Mouse (Mus musculus) spleen, adult 2 months (tissue): ENCODE data around the gene Il7r. TPM values are rescaled to one million over a fixed set of nuclear protein-coding genes. Genes with fewer than 3 reads are reported as not detected.

ENCODE experiments used
- DNase-seq, 2 experiments: peaks; one replicate each; pipeline versions ENCODE4 v3.0.0 to v3.0.0-alpha.2; 2012 to 2021; ENCODE audit warnings: low spot score in 2 of 2, low read depth in 1 of 2
- H3K27ac ChIP-seq: fragments of 200-500 bp; 2 replicates; pipeline ENCODE4 v1.5.1; 2012; ENCODE audit warnings: low read length, inconsistent platforms; ENCODE audit not compliant: insufficient read depth
- H3K27me3 ChIP-seq: fragments of 200-500 bp; 2 replicates; pipeline ENCODE4 v1.6.1; 2012; ENCODE audit warnings: mild to moderate bottlenecking, moderate library complexity, low read length, inconsistent platforms; ENCODE audit not compliant: control insufficient read depth, insufficient read depth
- H3K36me3 ChIP-seq: fragments of 200-500 bp; 2 replicates; pipeline ENCODE4 v1.6.1; 2012; ENCODE audit warnings: mild to moderate bottlenecking, low read length, inconsistent platforms; ENCODE audit not compliant: control insufficient read depth, insufficient read depth
- H3K4me1 ChIP-seq: fragments of 200-500 bp; 2 replicates; pipeline ENCODE4 v1.6.1; 2011; ENCODE audit warnings: inconsistent platforms; ENCODE audit not compliant: control insufficient read depth, insufficient read depth, insufficient read length
- H3K4me3 ChIP-seq: fragments of 200-500 bp; 2 replicates; pipeline ENCODE4 v1.5.1; 2011; ENCODE audit warnings: mild to moderate bottlenecking, inconsistent platforms; ENCODE audit not compliant: insufficient read depth, insufficient read length; ENCODE audit errors: extremely low read depth
- CTCF ChIP-seq: fragments of 200-500 bp; IDR thresholded peaks from 2 replicates; pipeline ENCODE4 v1.5.1; 2011; ENCODE audit warnings: mild to moderate bottlenecking, inconsistent platforms; ENCODE audit not compliant: insufficient read depth, insufficient read length, insufficient replicate concordance; ENCODE audit errors: extremely low read depth
- POLR2A ChIP-seq: fragments of 200-500 bp; IDR thresholded peaks from 2 replicates; pipeline ENCODE4 v1.6.1; 2011; ENCODE audit warnings: low read depth, low read length, inconsistent platforms
- WGBS: fragments of 180-500 bp; shearing (Covaris S2); methylation state at CpG from one replicate; pipeline ENCODE4 v1.1.7; 2018; 5-methylcytosine and 5-hydroxymethylcytosine counted together
- polyA plus RNA-seq: library from polyadenylated mRNA; depleted of rRNA; stranded (reverse); fragments of >200 nt; gene quantifications from 2 replicates; pipeline ENCODE4 v1.2.3, GENCODE M21; 2012

Gene Il7r
- polyA plus RNA-seq, 1 experiment = 9.6 TPM

DNA sequence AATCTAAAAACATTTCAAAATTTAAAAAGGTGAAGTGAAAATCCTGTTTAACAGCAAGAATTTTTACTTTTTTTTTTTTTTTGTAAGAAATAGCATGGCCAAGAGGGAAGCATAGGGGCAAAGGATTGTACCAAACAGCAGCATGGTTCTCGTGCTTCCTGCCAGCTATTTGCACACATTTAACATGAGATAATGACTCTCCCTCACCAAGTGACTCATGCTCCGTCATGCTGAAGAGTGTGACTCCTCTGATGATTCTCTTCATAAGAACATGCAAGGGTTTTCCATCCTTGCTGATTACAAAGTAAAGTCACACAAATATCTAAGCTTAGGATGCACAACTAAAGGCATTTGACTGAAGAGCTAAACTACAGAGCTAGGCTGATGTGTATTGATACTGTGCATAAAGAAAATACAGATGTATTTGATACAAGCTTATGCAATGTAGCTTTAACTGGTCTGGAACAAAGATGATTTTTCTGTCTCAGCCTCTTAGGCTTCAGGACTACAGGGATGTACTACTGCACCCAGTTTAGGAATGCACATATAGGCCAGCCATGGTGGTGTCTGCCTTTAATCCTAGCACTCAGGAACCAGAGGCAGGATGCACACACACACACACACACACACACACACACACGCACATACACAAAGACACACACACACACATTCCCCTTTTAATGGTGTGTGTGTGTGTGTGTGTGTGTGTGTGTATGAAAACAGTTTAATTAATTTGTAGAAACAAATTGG, 1.6 kb downstream of the Il7r start:
- peak overlapping the region; percentile 50 for H3K4me3 ChIP-seq
- H3K27ac ChIP-seq = peak overlapping the region; percentile 76
- WGBS = 19% methylated on average over 3 of the region's 3 CpGs
- H3K4me1 ChIP-seq = peaks cover 5% of the 10 kb centered on the region
- no peaks in the 10 kb centered on the region for H3K36me3 ChIP-seq
- TF ChIP-seq POLR2A = no peak
- no peak for TF ChIP-seq CTCF
- H3K27me3 ChIP-seq = no peaks in the 10 kb centered on the region
- peak in 1 of 2 experiments; percentile 31 for DNase-seq

DNA sequence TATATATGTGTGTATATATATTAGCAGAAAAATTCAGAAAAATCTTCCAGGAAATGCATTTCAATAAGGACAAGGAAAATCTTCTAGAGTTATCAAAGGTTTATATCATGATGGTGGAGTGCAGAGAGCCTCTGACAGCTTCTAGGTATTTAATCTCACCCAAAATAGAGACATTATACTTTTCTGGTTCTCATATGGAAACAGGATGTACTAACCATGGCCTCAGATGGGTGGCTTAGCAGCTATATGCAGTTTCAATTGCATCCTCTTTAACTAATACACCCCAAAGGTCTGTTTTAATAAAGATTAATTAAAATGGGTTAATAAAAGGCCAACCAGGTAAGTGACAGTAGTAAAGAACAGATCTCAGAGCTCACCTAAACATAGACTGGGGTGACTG, 3.6 kb downstream of the Il7r start:
- Histone ChIP-seq H3K27me3 (no peaks in the 10 kb centered on the region), H3K4me3 (no peak overlapping the region), H3K36me3 (no peaks in the 10 kb centered on the region; the same call in 1 of the 2 replicates), H3K27ac (no peak overlapping the region; the same call in 1 of the 2 replicates), H3K4me1 (peaks cover 5% of the 10 kb centered on the region)
- TF ChIP-seq POLR2A = no peak
- no peak for TF ChIP-seq CTCF
- DNase-seq = no peak

DNA sequence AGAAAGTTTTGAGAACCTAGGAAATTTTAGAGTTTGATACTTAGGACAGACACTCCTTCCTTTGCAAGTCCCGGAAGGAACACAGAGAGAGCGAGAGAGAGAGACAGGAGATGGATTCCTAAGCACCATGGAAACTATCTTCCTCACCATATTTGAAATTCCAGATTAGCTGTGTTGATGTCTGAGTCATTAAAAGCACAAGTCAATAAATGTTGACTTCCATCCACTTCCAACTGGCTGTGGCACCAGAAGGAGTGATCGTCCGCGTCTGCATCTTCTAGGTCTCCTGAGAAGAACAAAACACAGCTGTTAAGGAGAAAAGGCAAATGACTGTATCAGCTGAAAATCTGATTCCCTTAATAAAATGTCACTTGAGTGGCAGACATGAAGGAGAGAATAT, 5.1 kb downstream of the Il7r start:
- Histone ChIP-seq H3K4me3 (no peak overlapping the region), H3K27ac (no peak overlapping the region), H3K27me3 (no peaks in the 10 kb centered on the region), H3K4me1 (peaks cover 5% of the 10 kb centered on the region), H3K36me3 (no peaks in the 10 kb centered on the region; the same call in 1 of the 2 replicates)
- TF ChIP-seq CTCF (no peak), POLR2A (no peak)
- DNase-seq = no peak
- WGBS = 84% methylated on average over 5 of the region's 5 CpGs

DNA sequence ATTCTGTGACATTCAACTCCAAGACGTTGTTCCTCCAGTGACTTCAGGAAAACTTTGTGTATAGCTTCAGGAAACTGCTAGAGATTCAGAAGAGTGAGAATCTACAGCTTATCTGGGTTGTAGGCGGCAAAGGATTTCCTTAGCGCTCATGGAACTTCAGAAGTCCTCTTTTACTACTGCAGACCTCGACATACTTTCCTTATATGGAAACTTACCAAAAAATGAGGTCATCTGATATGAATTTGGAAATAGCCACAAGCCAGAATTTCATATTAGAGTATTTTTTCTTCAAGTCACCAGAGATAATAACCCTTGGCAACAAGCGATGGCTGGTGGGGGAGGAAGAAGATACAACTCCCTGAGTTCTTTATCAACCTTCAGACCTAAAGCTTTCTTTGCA, 6.0 kb downstream of the Il7r start:
- DNase-seq = no peak
- 56% methylated on average over 5 of the region's 5 CpGs for WGBS
- TF ChIP-seq CTCF (no peak), POLR2A (no peak)

DNA sequence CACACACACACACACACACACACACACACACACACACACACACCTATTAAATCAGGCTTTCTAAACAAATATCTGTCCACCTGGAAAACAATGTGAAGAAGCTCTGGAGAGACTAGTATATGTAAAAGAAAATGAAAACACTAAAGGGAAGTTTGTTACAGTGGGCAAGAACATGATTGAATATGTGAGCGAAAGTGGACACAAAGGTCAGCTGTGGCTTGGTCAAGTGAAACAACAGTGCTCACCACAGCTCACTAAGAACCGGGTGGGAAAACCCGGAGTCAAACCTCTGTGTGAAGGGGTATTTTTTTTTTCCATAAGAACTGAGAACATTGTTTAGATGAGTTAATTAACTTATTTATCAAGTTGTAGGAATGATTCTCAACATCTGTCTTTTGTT, 6.9 kb downstream of the Il7r start:
- no peak overlapping the region for H3K4me3 ChIP-seq
- H3K27ac ChIP-seq = no peak overlapping the region
- no peaks in the 10 kb centered on the region for H3K27me3 ChIP-seq
- H3K4me1 ChIP-seq = peaks cover 5% of the 10 kb centered on the region
- DNase-seq = no peak
- WGBS = 83% methylated on average over 3 of the region's 3 CpGs
- TF ChIP-seq CTCF (no peak), POLR2A (no peak)
- no peaks in the 10 kb centered on the region; the same call in 1 of the 2 replicates for H3K36me3 ChIP-seq

More for the DNA sequence above, 6.0 kb downstream of the Il7r start:
- Histone ChIP-seq H3K36me3 (no peaks in the 10 kb centered on the region; the same call in 1 of the 2 replicates), H3K4me3 (no peak overlapping the region), H3K27ac (no peak overlapping the region), H3K27me3 (no peaks in the 10 kb centered on the region), H3K4me1 (peaks cover 5% of the 10 kb centered on the region)

DNA sequence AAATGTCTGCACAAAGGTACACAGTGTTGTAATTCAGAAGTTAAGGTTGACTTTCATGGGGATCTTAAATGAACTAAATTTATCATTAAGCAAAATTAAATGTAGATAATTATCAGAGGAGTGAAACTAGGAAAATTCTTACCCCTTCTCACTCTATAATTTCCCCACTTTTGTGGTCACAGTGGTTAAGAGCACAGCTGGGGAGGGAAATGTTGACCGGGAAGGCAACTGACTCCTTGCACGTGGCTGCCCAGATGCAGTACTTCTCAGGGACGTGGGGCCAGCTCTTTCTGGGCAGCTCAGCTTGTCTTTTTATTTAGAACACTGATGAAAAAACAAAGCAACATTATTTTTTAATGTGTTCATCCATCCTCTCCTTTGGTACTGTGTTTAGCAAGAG, 37.9 kb downstream of the Il7r start:
- no peak for TF ChIP-seq POLR2A
- no peak for TF ChIP-seq CTCF
- Histone ChIP-seq H3K27me3 (no peaks in the 10 kb centered on the region), H3K27ac (no peak overlapping the region), H3K4me3 (no peak overlapping the region), H3K4me1 (no peaks in the 10 kb centered on the region), H3K36me3 (no peaks in the 10 kb centered on the region)
- 10% methylated on average over 3 of the region's 3 CpGs for WGBS
- DNase-seq = no peak
